Mouse (Mus musculus): ENCODE measurements around the gene Zfp68. TPM values are rescaled to one million over a fixed set of nuclear protein-coding genes. Genes with fewer than 3 reads are reported as not detected.

The Zfp68 gene
- 76.1 and 82.7 TPM in 2 replicates for polyA plus RNA-seq (2016; fragmentation: Nextera tagmentation; extraction: Ambion mirVana)

DNA sequence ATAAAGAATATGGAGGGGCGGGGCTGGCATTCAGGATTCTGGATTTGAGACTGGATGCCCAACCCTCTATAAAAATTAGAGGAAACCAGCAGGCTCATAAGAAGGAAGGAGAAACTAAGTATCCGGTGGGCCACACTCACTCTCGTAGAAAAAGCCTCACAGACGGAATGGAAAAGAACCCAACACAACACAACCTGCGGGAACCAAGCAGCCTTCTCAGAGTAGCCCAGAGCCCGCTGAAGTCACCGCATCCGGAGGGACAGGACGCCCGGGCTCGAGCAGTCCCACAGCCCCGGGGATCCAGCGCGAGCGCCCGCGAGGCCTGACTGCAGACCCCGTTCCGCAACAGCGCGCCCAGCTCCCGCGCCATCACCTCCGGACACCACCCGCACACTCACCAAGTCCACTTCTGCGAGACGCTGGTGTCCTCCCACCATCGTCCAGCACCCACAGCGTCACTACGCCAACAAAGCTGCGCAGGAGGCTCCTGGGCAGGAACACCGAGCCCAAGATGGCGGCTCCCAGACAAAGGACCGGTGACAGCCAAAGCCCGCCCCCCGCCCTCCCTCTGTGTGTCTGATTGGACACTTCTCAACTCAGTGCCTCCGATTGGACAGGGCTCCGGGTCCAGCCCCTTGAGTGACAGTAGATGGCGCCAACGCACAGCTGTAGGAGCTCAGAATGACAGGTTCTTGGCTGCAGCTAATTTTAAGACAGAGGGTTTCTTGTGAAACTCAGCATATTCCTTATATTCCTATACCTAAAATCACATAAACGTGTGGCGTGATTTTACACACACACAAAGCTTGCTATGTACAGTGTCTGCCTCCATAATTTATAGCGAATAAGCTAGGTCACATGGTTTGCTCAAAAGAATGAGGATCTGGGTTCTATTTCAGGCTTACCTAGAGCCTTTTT lies at the start of gene Zfp68:
Gene Zfp68 (minus strand): TSS at position 551 of the 918 bp plus-strand sequence.
- no peaks in the 10 kb centered on the region for H3K27me3 ChIP-seq
- peak within 1 kb of the TSS; percentile 90 for H3K9ac ChIP-seq
- H3K36me3 ChIP-seq, result peaks cover 40% of the 10 kb centered on the region
- H3K27ac ChIP-seq, result peak within 1 kb of the TSS; percentile 95
- H3K4me2 ChIP-seq (replicated peaks), result peak within 1 kb of the TSS; percentile 39
- ATAC-seq (ENCODE audit: insufficient number of reproducible peaks, insufficient read depth, low FRiP score, low TSS enrichment), result peak; percentile 95
- WGBS, result under 1% methylated on average over 43 of the region's 43 CpGs
- H3K4me1 ChIP-seq, result peaks cover 10% of the 10 kb centered on the region
- peaks cover 33% of the 10 kb centered on the region for H3K9me3 ChIP-seq
- peak within 1 kb of the TSS; percentile 72 for H3K4me3 ChIP-seq

DNA sequence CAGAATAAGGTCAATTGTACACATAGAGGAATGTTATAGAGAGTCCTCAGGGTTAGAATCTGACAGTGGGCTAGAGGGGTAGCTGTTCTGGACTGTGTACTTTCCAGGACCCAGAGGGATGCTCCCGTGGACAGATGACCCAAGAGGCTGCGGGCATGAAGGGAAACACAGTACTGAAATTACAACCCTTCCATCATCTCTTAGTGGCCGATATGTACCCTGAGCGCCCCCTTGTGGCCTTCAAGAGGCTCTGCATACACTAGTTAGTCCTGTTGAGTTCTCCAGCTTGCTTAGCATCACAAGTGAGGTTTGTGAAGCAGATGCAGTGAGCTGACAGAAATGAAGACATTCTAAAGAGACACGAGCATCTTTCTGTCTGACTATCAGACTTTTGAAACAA lies 39.4 kb upstream of the Zfp68 start:
- no peaks in the 10 kb centered on the region for H3K27me3 ChIP-seq
- H3K4me3 ChIP-seq, result no peak overlapping the region
- WGBS, result 10% methylated on average over 5 of the region's 5 CpGs
- no peak overlapping the region for H3K4me2 ChIP-seq (replicated peaks)
- no peaks in the 10 kb centered on the region for H3K9me3 ChIP-seq
- H3K36me3 ChIP-seq, result no peaks in the 10 kb centered on the region
- no peaks in the 10 kb centered on the region for H3K4me1 ChIP-seq
- H3K27ac ChIP-seq, result no peak overlapping the region
- ATAC-seq (ENCODE audit: insufficient number of reproducible peaks, insufficient read depth, low FRiP score, low TSS enrichment), result peak; percentile 22; the same call in 1 of the 2 replicates
- H3K9ac ChIP-seq, result no peak overlapping the region

- Histone ChIP-seq H3K9me3 (no peaks in the 10 kb centered on the region), H3K4me3 (no peak overlapping the region), H3K4me1 (no peaks in the 10 kb centered on the region), H3K4me2 (replicated peaks) (no peak overlapping the region), H3K27me3 (no peaks in the 10 kb centered on the region), H3K36me3 (no peaks in the 10 kb centered on the region), H3K27ac (no peak overlapping the region), H3K9ac (no peak overlapping the region)
- 37% methylated on average over 6 of the region's 6 CpGs for WGBS
- ATAC-seq (ENCODE audit: insufficient number of reproducible peaks, insufficient read depth, low FRiP score, low TSS enrichment), result no peak
Observed at GRCm38 (mm10) chr5:138657854-138658253, 38.3 kb upstream of the Zfp68 start.

- ATAC-seq (ENCODE audit: insufficient number of reproducible peaks, insufficient read depth, low FRiP score, low TSS enrichment), result no peak
- Histone ChIP-seq H3K36me3 (no peaks in the 10 kb centered on the region), H3K27me3 (no peaks in the 10 kb centered on the region), H3K4me3 (no peak overlapping the region), H3K4me2 (replicated peaks) (no peak overlapping the region), H3K27ac (no peak overlapping the region), H3K9ac (no peak overlapping the region), H3K9me3 (no peaks in the 10 kb centered on the region), H3K4me1 (no peaks in the 10 kb centered on the region)
- whole genome bisulfite sequencing, result 90% methylated on average over 3 of the region's 3 CpGs
Observed at GRCm38 (mm10) chr5:138657407-138657806, 37.8 kb upstream of the Zfp68 start.

DNA sequence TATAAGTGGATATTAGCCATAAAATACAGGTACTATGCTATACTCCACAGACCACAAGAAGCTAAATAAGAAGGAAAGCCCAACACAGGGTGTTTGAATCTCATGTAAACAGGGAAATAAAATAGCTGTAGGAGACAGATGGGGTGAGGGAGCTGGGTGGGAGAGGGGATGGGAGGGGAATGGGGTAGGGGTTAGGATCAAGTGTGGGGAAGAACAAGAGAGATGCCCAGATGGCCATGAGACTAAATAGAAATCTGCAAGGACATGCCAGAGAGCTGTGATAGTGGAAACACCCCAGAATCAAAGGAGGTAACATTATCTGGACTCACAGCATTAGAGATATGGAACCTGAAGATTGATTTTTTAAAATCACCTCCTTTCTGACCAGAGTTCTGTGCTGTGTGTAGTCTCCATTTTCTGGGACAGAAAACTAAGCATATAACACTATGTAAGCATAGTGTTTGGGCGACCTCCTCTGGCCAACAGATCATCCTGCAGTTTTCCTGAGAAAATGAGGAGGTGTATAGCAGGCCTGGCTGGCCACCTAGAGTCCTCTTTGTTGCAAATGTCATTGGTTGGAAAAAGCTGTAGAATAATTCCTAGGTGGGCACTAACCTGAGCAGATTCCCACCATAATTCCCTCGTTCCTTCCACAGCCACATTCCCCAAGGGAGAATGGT lies 37.1 kb upstream of the Zfp68 start:
- H3K9ac ChIP-seq, result no peak overlapping the region
- H3K27me3 ChIP-seq, result no peaks in the 10 kb centered on the region
- H3K9me3 ChIP-seq, result no peaks in the 10 kb centered on the region
- 0 out of 2 replicates have a peak, but pooled peaks cover 6% of the 10 kb centered on the region for H3K36me3 ChIP-seq
- H3K4me2 ChIP-seq (replicated peaks), result no peak overlapping the region
- H3K4me1 ChIP-seq, result no peaks in the 10 kb centered on the region
- H3K4me3 ChIP-seq, result no peak overlapping the region
- WGBS, result 13% methylated on average over 2 of the region's 2 CpGs
- no peak for ATAC-seq (ENCODE audit: insufficient number of reproducible peaks, insufficient read depth, low FRiP score, low TSS enrichment)
- H3K27ac ChIP-seq, result no peak overlapping the region

DNA sequence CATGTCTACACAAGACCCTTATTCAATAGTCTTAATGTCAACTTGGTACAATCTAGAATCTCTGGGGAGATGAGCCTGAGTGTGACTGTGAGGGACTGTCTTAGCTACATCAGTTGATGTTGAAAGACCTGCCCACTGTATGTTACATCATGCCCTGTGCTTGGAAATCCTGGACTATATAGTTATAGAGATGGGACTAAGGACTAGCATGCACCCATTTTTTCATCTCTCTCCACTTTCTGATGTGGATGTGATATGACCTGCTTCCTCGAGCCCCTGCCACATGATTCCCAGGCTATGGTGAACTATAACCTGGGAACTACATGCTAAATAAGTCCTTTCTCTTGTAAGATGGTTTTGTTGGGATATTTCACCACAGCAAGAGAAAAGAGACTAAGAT lies 33.4 kb upstream of the Zfp68 start:
- WGBS, result 85% methylated on average over 1 of the region's 1 CpGs
- Histone ChIP-seq H3K4me3 (no peak overlapping the region), H3K4me2 (replicated peaks) (no peak overlapping the region), H3K9me3 (no peaks in the 10 kb centered on the region), H3K27me3 (no peaks in the 10 kb centered on the region), H3K4me1 (no peaks in the 10 kb centered on the region), H3K27ac (no peak overlapping the region), H3K9ac (no peak overlapping the region), H3K36me3 (peaks cover 26% of the 10 kb centered on the region)
- no peak for ATAC-seq (ENCODE audit: insufficient number of reproducible peaks, insufficient read depth, low FRiP score, low TSS enrichment)

DNA sequence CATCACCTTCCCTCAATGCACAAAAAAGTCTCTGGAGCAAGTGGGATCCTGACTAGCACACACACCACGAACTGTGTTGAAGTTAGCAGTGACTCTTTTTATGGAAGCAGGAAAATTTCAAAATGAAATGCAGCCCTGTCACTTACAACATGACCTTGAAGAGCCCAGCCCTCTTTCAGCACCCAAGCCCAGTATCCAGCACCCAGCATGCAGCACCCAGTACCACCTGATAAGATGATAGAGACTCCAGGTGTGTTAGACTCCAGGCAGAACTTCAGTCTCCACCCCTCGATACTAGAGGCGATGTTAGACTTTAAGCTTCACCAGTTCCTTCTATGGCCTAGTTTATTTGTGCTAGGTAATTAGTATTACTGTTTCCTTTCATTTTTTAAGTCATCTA lies 22.2 kb upstream of the Zfp68 start:
- no peak overlapping the region for H3K27ac ChIP-seq
- no peak overlapping the region for H3K4me2 ChIP-seq (replicated peaks)
- H3K4me3 ChIP-seq, result no peak overlapping the region
- ATAC-seq (ENCODE audit: insufficient number of reproducible peaks, insufficient read depth, low FRiP score, low TSS enrichment), result no peak
- H3K27me3 ChIP-seq, result no peaks in the 10 kb centered on the region
- H3K36me3 ChIP-seq, result peaks cover 66% of the 10 kb centered on the region
- 92% methylated on average over 3 of the region's 3 CpGs for WGBS
- H3K4me1 ChIP-seq, result no peaks in the 10 kb centered on the region
- H3K9ac ChIP-seq, result no peak overlapping the region
- no peaks in the 10 kb centered on the region for H3K9me3 ChIP-seq

DNA sequence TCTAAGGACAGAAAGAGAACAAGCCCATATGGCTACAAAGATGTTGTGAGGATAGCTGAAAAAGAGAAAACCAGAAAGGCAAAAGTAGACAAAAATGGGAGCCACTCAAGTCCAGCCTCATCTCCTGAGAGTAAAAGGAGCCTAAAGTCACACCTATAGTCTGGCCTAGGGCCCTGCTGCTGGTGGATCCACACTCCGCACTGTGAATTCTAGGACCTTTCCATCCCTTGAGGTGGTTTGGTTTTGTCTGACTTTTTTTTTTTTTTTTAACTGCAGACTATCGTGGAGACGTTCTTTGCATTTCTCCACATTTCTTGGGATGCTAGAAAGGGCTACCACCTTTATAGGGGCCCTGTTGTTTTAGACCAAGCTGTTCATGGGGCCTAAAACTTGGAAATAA lies 21.5 kb upstream of the Zfp68 start:
- no peak overlapping the region for H3K27ac ChIP-seq
- no peak for ATAC-seq (ENCODE audit: insufficient number of reproducible peaks, insufficient read depth, low FRiP score, low TSS enrichment)
- H3K9ac ChIP-seq, result no peak overlapping the region
- H3K4me2 ChIP-seq (replicated peaks), result no peak overlapping the region
- H3K4me1 ChIP-seq, result no peaks in the 10 kb centered on the region
- no peak overlapping the region for H3K4me3 ChIP-seq
- H3K9me3 ChIP-seq, result no peaks in the 10 kb centered on the region
- WGBS, result 93% methylated on average over 3 of the region's 3 CpGs
- H3K27me3 ChIP-seq, result no peaks in the 10 kb centered on the region
- peaks cover 59% of the 10 kb centered on the region for H3K36me3 ChIP-seq

DNA sequence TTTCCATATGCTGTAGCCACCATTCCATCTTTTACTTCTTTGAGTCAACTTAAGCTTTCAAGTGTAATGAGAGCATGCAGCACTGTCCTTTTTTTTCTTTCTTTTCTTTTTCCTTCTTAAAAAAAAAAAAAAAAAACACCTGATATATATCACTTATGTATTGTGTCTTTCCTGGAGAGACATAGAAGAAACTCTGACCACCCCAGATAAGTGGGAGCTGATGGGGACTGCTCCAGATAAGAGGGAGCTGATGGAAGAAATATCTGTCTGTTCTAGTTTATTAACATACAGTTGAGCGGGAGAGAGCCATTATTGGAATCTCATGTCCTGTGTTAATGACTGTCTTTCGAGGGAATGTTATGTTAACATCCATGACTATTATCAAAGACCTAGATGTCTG lies 16.9 kb upstream of the Zfp68 start:
- peaks cover 35% of the 10 kb centered on the region for H3K36me3 ChIP-seq
- no peak overlapping the region for H3K27ac ChIP-seq
- H3K4me1 ChIP-seq, result no peaks in the 10 kb centered on the region
- no peaks in the 10 kb centered on the region for H3K9me3 ChIP-seq
- H3K4me2 ChIP-seq (replicated peaks), result no peak overlapping the region
- H3K4me3 ChIP-seq, result no peak overlapping the region
- 95% methylated on average over 2 of the region's 2 CpGs for WGBS
- no peaks in the 10 kb centered on the region for H3K27me3 ChIP-seq
- no peak for ATAC-seq (ENCODE audit: insufficient number of reproducible peaks, insufficient read depth, low FRiP score, low TSS enrichment)
- no peak overlapping the region for H3K9ac ChIP-seq

- H3K4me2 ChIP-seq (replicated peaks), result peak overlapping the region; percentile 60
- H3K9me3 ChIP-seq, result no peaks in the 10 kb centered on the region
- 16% methylated on average over 3 of the region's 3 CpGs for WGBS
- H3K4me1 ChIP-seq, result peaks cover 14% of the 10 kb centered on the region
- peak overlapping the region; percentile 85 for H3K9ac ChIP-seq
- peak overlapping the region; percentile 88 for H3K27ac ChIP-seq
- ATAC-seq (ENCODE audit: insufficient number of reproducible peaks, insufficient read depth, low FRiP score, low TSS enrichment), result no peak
- H3K4me3 ChIP-seq, result peak overlapping the region; percentile 78
- H3K36me3 ChIP-seq, result no peaks in the 10 kb centered on the region
- no peaks in the 10 kb centered on the region for H3K27me3 ChIP-seq
Observed at GRCm38 (mm10) chr5:138623478-138623875, 3.9 kb upstream of the Zfp68 start.

DNA sequence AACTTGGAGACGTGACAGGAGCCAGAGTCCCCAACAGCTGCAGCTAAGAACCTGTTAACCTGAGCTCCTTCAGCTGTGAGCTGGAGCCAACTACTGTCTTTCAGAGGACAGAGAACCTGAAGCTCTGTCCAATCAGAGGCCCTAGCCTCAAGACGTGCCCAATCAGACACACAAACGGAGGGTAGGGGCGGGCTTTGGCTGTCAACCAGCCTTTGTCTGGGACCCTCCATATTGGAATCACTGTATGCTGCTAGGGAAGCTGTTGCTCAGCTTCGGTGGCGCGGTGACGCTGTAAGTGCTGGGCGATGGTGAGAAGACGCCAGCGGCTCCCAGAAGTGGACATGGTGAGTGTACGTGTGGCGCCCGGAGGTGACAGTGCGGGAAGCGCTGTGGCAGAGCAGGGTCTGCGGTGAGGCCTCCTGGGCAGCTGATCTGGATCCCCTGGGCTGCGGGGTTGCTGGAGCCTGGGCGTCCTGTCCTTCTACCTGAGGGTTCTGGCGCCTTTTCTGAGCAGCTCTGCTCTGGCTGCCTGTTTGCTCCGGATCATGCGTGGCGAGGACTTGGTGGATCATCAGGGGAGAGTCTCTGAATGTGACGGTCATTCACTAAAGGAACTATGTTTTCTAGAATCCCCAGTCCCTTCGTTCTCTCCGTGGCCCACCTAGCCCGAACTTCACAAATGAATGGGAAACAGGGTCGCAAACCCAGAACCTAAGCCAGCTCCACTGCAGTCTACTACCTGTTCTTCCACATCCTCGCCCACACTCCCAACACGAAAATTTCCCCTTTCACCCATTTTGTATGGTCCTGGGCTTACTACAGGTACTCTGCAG lies 3.3 kb upstream of the Zfp68 start, which contains the start of gene A430033K04Rik:
Gene A430033K04Rik (plus strand): TSS at position 215 of the 833 bp plus-strand sequence.
- 0 out of 2 replicates have a peak, but pooled peaks cover 5% of the 10 kb centered on the region for H3K9me3 ChIP-seq
- H3K4me3 ChIP-seq, result peak within 1 kb of the TSS; percentile 78
- peak within 1 kb of the TSS; percentile 88 for H3K27ac ChIP-seq
- H3K27me3 ChIP-seq, result no peaks in the 10 kb centered on the region
- H3K4me2 ChIP-seq (replicated peaks), result peak within 1 kb of the TSS; percentile 60
- peak within 1 kb of the TSS; percentile 85 for H3K9ac ChIP-seq
- H3K36me3 ChIP-seq, result peaks cover 6% of the 10 kb centered on the region
- peak; percentile 95 for ATAC-seq (ENCODE audit: insufficient number of reproducible peaks, insufficient read depth, low FRiP score, low TSS enrichment)
- peaks cover 14% of the 10 kb centered on the region for H3K4me1 ChIP-seq
- under 1% methylated on average over 30 of the region's 30 CpGs for WGBS
